Mouse (Mus musculus) thymus, postnatal 25 days (tissue): Measurements from ENCODE around the gene Actr3.

Source experiments
- DNase-seq: peaks from one replicate; pipeline ENCODE4 v3.0.0; 2022

The Actr3 gene

GRCm38 (mm10) chr1:125435369-125436135 is at the start of gene Actr3:
Gene Actr3, minus strand, starts transcription at chr1:125435727.
- DNase-seq: peak; percentile 100

- no peak for DNase-seq
These were observed 47.1 kb upstream of the Actr3 start for GRCm38 (mm10) chr1:125482459-125483287.

- DNase-seq: no peak
These were observed 46.3 kb upstream of the Actr3 start for GRCm38 (mm10) chr1:125481842-125482241.

- no peak for DNase-seq
These were observed 43.1 kb upstream of the Actr3 start for GRCm38 (mm10) chr1:125478588-125478987.

GRCm38 (mm10) chr1:125475961-125476682 is 40.6 kb upstream of the Actr3 start:
- no peak for DNase-seq

GRCm38 (mm10) chr1:125473866-125474265 is 38.3 kb upstream of the Actr3 start:
- DNase-seq: no peak

GRCm38 (mm10) chr1:125473126-125473666 is 37.7 kb upstream of the Actr3 start:
- DNase-seq: no peak

GRCm38 (mm10) chr1:125470805-125471648 is 35.5 kb upstream of the Actr3 start:
- no peak for DNase-seq

- DNase-seq: no peak
These were observed 32.4 kb upstream of the Actr3 start for GRCm38 (mm10) chr1:125467936-125468335.

- peak; percentile 42 for DNase-seq
These were observed 31.2 kb upstream of the Actr3 start for GRCm38 (mm10) chr1:125466621-125467257.

GRCm38 (mm10) chr1:125464011-125464410 is 28.5 kb upstream of the Actr3 start:
- no peak for DNase-seq

GRCm38 (mm10) chr1:125463349-125463748 is 27.8 kb upstream of the Actr3 start:
- no peak for DNase-seq

GRCm38 (mm10) chr1:125462917-125463316 is 27.4 kb upstream of the Actr3 start:
- no peak for DNase-seq

GRCm38 (mm10) chr1:125458531-125458930 is 23.0 kb upstream of the Actr3 start:
- DNase-seq: no peak

- no peak for DNase-seq
These were observed 19.6 kb upstream of the Actr3 start for GRCm38 (mm10) chr1:125455128-125455527.

- DNase-seq: no peak
These were observed 14.9 kb upstream of the Actr3 start for GRCm38 (mm10) chr1:125450282-125451000.

- DNase-seq: no peak
These were observed 12.4 kb upstream of the Actr3 start for GRCm38 (mm10) chr1:125447926-125448325.

- DNase-seq: peak; percentile 32
These were observed 6.2 kb upstream of the Actr3 start for GRCm38 (mm10) chr1:125441679-125442078.

GRCm38 (mm10) chr1:125441251-125441650 is 5.7 kb upstream of the Actr3 start:
- DNase-seq: peak; percentile 46

GRCm38 (mm10) chr1:125439556-125439955 is 4.0 kb upstream of the Actr3 start:
- DNase-seq: no peak

GRCm38 (mm10) chr1:125438826-125439225 is 3.3 kb upstream of the Actr3 start:
- DNase-seq: no peak
